Mouse (Mus musculus) neutrophil, adult 5-6 weeks (primary cell): ENCODE data around the gene Orm2. TPM values are rescaled to one million over a fixed set of nuclear protein-coding genes. Genes with fewer than 3 reads are reported as not detected.

ENCODE experiments used
- ATAC-seq: fragments of 151-379, 151-347 bp; 2 replicates; pipeline ENCODE4 v1.8.0; 2017; ENCODE audit warnings: mild to moderate bottlenecking, moderate TSS enrichment; ENCODE audit not compliant: insufficient number of reproducible peaks, poor library complexity, low FRiP score, severe bottlenecking; ENCODE audit errors: extremely low read depth
- total RNA-seq: library from RNA; stranded (forward); fragments of 200-1000 nt; gene quantifications from 2 replicates; pipeline ENCODE4 v1.2.3, GENCODE M21; 2017

Orm2 gene
- total RNA-seq, 1 experiment from 2014 or later, result not detected

DNA sequence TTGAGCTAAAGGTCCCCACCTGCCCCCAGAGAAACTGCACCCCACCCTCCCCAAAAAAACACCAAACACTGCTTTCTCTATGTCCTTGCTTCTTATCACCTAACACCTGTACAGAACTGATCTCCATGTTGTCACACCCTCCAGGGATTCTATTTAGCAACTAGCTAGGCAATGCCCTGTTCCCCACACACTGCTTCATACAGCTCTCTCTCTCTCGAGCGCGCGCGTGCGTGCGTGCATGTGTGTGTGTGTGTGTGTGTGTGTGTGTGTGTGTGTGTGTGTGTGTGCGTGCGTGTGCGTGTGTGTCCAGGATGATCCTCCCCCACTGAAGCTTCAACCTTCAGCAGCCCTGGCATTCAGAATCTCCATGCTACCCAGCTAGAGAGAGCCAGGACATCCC is 39.8 kb downstream of the Orm2 start:
- ATAC-seq, result no peak

GRCm38 (mm10) chr4:63402558-63402957 is 40.3 kb downstream of the Orm2 start:
- no peak for ATAC-seq

- peak; percentile 11; the same call in 1 of the 2 replicates for ATAC-seq
These were observed 41.1 kb downstream of the Orm2 start, which contains the start of gene Akna for GRCm38 (mm10) chr4:63403040-63403959. Gene Akna (minus strand): TSS chr4:63403354.

DNA sequence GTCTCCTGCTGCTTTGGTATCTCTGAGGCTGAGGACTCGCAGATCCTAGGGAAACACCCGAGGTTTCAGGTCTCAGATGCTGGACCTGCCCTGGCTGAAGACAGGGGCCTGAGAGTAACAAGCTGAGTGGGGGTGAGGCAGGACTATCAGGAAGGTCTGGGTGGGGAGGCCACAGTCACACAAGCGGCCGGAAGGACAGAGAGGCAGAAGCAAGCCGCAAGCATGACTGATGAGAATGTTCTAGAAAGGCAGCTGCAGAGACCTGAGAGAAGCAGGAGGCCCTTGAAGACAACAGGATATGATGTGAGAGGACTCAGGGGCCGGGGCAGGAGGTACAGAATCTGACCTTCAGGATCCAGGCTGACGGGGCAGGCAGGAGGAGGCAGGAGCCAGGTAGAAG is 42.0 kb downstream of the Orm2 start:
- ATAC-seq, result peak; percentile 24; the same call in 1 of the 2 replicates

DNA sequence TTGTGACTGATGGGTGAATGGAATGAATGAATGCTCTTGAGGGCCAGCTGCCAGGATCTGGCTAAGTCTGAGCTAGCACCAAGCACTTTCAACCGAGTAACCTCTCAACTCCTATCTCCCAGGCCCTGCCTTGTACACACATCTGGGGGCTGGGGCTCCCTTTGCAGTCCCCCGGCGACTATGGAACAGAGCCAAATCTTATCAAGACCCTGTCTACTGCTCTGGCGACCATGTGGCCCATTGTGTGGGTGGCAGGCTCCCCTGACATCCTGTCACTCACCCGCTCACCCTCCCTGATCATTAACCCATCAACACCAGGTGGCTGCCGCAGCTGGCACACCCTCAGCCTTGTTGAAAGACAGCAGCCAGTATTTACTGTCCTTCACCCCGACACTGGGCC is 42.8 kb downstream of the Orm2 start:
- ATAC-seq, result peak; percentile 29; the same call in 1 of the 2 replicates

DNA sequence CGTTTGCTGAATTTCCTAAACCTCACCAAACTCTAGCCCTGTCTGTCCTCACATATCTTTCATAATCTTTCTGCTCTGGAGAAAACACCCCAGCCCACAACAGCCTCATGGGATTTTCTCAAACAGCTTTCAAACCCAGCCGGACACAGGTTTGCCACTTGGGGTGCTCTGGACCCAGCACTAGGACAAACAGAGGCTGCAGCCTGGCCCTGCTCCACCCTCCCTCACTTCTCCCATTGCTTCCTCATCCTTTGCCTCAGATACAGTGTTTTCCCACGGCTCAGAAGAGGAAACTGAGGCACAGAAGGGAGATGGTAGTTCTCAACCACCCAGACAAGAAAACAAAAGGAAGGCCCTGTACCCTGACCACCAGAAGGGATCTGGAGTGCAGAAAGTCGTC is 43.4 kb downstream of the Orm2 start:
- no peak for ATAC-seq

DNA sequence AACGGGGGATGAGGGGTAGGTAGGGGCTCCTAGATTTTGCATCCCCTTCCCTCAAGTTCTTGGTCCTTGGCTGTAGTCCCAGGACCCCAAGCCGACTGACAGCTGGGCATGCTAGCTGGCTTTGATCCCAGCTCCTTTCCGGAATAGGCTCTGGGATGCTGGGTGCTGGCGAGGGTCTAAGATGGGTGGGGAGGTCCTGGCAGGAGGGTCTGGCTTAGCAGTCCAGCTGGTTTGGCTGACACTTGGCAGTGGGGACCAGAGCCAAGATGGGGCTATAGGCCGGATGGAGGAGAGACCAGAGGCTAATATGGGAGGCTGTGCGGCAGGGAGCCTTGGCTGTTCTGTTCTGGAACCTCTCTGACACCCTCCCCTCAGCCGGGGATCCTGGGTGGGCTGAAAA is 46.0 kb downstream of the Orm2 start:
- no peak for ATAC-seq

DNA sequence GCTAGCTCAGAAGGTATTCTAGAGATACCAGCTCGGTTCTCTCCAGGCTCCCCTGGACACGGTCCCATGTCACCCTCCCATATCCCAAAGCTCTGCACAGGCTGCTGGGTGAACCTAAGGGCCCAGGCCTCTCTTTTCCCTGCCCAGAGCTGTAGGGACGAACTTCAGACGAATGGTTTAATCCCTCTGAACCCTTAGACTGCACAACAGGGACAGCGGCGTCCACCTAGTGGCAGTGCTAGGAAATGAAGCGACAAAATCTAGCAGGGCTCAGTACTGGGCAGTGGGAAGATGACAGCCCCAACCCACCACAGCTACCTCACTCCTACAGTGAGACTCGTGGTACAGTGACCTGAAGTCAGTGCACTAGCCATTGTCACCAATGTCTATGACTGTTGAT is 46.4 kb downstream of the Orm2 start:
- ATAC-seq, result peak; percentile 52

DNA sequence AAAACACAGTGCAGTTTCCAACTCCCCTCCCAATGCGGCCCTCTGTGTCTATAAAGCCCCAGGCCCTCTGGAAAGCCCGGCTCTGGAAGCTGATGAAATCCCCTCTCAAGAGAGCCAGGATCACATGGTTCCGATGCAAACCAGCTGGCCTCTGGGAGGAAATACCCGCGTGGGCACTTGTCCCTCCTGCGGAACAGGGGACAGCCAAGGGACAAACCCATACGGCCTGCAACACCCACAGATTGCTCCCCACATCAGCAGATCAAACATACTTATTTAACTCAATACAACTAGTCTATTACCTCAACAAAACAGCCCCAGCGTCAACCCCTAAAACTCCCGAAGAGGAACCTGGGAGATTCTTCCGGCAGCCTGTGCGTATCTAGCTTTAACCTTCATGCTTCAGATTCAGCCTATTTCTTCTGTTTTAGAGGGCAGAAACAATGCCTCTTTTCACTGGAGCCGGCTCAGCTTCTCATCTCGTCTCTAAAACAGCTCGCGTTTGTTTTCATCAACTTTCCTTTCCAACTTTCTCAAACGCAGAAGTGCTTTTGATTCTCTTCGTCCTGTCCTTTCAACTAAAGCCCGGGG is 47.2 kb downstream of the Orm2 start:
- no peak for ATAC-seq

DNA sequence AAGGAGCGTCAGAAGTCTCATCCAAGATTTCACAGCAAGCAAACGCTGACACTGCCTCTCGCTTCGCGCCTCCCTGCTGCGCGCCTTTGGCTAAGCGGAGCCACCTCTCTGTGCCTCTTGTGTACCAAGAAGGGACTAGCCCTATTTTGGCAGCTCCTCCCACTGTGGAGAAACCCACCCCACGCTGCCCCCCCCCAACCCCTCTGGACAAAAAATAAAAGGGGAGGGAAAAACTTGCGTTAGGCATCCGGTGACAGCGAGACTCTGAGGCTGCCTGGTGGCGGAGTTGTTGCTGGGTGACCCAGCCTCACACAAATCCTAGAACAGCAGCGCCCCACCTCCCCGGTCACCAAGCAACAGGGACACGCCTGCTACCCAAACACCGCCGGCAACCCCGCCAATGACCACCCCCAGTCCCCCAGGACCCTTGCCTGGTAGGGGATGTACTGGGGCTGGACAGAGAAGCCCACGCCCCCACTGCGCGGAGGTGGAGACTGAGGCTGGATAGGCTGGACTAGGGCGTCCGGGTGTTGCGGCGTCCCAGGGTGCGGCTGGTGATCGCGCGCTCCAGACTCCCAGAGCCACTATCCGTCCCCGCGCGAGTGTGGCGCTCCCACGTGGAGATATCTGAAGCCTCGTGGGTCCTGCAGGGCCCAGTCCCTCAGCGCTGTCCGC is 47.8 kb downstream of the Orm2 start:
- ATAC-seq, result peak; percentile 43

DNA sequence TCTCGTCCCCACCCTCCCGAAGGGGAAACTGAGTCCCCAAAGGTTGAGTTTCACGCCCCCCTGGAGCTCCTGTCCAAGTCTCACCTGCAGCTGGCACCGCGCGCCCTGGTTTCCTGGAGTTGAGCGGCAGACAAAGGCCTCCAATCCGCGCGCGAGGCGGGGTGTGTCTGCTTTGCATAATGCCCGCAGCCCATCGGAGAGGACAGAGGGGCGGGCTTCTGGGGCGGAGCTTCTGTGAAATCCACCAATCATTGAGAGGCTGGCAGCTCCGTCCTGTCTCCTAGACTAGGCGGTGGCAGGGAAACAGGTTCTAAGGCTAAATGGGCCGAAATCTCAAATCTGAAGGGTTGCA is 48.3 kb downstream of the Orm2 start:
- peak; percentile 85 for ATAC-seq

DNA sequence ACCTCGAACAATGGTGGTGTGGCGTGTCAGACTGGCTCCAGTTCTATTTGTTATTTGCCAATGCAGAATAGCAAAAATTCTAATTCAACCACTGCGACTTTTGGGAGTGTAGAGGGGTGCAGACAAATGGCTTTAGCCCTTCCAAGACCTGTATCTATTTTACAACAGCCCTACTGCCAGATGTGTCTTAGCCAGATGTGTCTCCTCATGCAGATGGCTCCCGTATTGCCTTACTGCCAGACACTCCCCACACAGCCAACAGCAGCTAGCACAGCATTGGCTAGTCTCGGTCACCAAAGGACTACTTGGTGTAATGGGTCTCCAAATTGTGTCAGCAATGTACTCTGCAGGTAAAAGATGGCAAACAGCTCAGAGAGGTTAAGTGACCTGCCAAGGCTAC is 49.0 kb downstream of the Orm2 start:
- ATAC-seq, result no peak

- ATAC-seq, result no peak
These were observed 52.7 kb downstream of the Orm2 start for GRCm38 (mm10) chr4:63414951-63415350.

Other genes with a start within 250 kb of the Orm2 start
- not detected in 2 replicates for gene Ambp, start 207.7 kb upstream of the Orm2 start, total RNA-seq
- not detected in 2 replicates for gene Kif12, start 190.3 kb upstream of the Orm2 start, total RNA-seq
- 3.3 and 4.7 TPM in 2 replicates for gene Col27a1, start 148.4 kb upstream of the Orm2 start, total RNA-seq
- not detected in 2 replicates for gene Orm1, start 17.9 kb upstream of the Orm2 start, total RNA-seq
- 0.86 TPM in 1 of 2 replicates, not detected in the other for gene Orm3, start 6.3 kb upstream of the Orm2 start, total RNA-seq
- gene Akna, start 40.9 kb downstream of the Orm2 start, total RNA-seq, result 186 and 189 TPM in 2 replicates
- 13.3 and 21.5 TPM in 2 replicates for gene Whrn, start 133.5 kb downstream of the Orm2 start, total RNA-seq
- gene Atp6v1g1, start 182.3 kb downstream of the Orm2 start, total RNA-seq, result 150 and 174 TPM in 2 replicates
- 23.6 and 25.5 TPM in 2 replicates for gene Tmem268, start 196.3 kb downstream of the Orm2 start, total RNA-seq
- gene Gm11213, start 242.8 kb downstream of the Orm2 start, total RNA-seq, result not detected in 2 replicates